Mouse (Mus musculus) olfactory bulb, adult 2 months (tissue): ENCODE measurements at regions not wholly inside any gene's neighbourhood (a gene's known extent, or its start where the extent isn't known, plus 50 kb on each side); places are given as distances from the start of the nearest gene placed in this dataset.

ENCODE experiments used
- CTCF ChIP-seq: fragments of 200-500 bp; IDR thresholded peaks from 2 replicates; pipeline ENCODE4 v1.5.1; 2012; ENCODE audit warnings: low read depth, mild to moderate bottlenecking, low read length, moderate library complexity; ENCODE audit not compliant: insufficient read depth
- POLR2A ChIP-seq: fragments of 200-500 bp; IDR thresholded peaks from 2 replicates; pipeline ENCODE4 v1.6.1; 2012; ENCODE audit warnings: mild to moderate bottlenecking, low read depth, low read length, moderate library complexity; ENCODE audit not compliant: insufficient read depth

- no peak for TF ChIP-seq CTCF
- no peak for TF ChIP-seq POLR2A
These were observed 492.8 kb upstream of the Cited2 start for GRCm38 (mm10) chr10:17230040-17230818.
